Mouse (Mus musculus) megakaryocyte, embryonic 14.5 days (primary cell): ENCODE measurements at regions not wholly inside any gene's neighbourhood (a gene's known extent, or its start where the extent isn't known, plus 50 kb on each side); places are given as distances from the start of the nearest gene placed in this dataset.

Experiments used
- H3K27me3 ChIP-seq: replicated peaks from 2 replicates; pipeline ENCODE3; 2012; ENCODE audit warnings: inconsistent platforms
- H3K36me3 ChIP-seq: replicated peaks from 2 replicates; pipeline ENCODE3; 2012; ENCODE audit warnings: low read length, inconsistent platforms, mixed read lengths
- H3K4me1 ChIP-seq: 2 replicates; pipeline ENCODE4 v1.6.1; 2012; ENCODE audit warnings: inconsistent platforms
- H3K4me3 ChIP-seq: replicated peaks from 2 replicates; pipeline ENCODE3; 2012; ENCODE audit warnings: moderate library complexity, mild to moderate bottlenecking, inconsistent platforms
- H3K9me3 ChIP-seq: 2 replicates; pipeline ENCODE4 v1.6.1; 2012; ENCODE audit warnings: inconsistent platforms
- FLI1 ChIP-seq: IDR thresholded peaks from 2 replicates; pipeline ENCODE4 v1.6.1; 2012; ENCODE audit warnings: low read length, inconsistent platforms, mixed read lengths
- GATA1 ChIP-seq: IDR thresholded peaks from 3 replicates; pipeline ENCODE4 v1.6.1; 2012; ENCODE audit warnings: mixed read lengths, low read length, inconsistent platforms, borderline replicate concordance

GRCm38 (mm10) chr17:72782775-72783174 is 53.5 kb upstream of the Ypel5 start:
- H3K27me3 ChIP-seq, result peaks cover 13% of the 10 kb centered on the region
- H3K4me3 ChIP-seq, result no peak overlapping the region
- H3K4me1 ChIP-seq, result peaks cover 3% of the 10 kb centered on the region; the same call in 1 of the 2 replicates
- no peaks in the 10 kb centered on the region for H3K36me3 ChIP-seq
- TF ChIP-seq FLI1, result no peak
- H3K9me3 ChIP-seq, result no peaks in the 10 kb centered on the region

DNA sequence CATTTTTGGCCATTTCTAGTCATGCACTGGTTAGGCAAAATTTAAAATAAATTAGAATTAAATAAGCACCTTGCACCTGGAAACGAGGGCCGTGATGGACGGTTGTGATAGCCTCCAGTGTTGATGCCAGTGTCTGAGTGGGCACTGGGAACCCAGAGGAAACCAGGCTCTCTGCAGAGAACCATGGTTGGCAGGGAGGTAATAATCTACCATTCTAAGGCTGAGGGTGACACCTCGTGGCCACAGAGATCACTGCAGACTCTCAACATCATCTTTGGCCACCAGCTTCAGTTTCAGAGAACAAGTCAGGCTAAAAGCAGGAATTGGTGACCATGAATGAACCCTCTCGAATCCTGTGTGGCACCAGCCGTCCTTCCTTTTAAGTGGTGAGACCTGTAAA is 54.5 kb upstream of the Ypel5 start:
- H3K27me3 ChIP-seq, result peaks cover 11% of the 10 kb centered on the region
- no peaks in the 10 kb centered on the region for H3K4me1 ChIP-seq
- TF ChIP-seq GATA1, result no peak
- no peak for TF ChIP-seq FLI1

DNA sequence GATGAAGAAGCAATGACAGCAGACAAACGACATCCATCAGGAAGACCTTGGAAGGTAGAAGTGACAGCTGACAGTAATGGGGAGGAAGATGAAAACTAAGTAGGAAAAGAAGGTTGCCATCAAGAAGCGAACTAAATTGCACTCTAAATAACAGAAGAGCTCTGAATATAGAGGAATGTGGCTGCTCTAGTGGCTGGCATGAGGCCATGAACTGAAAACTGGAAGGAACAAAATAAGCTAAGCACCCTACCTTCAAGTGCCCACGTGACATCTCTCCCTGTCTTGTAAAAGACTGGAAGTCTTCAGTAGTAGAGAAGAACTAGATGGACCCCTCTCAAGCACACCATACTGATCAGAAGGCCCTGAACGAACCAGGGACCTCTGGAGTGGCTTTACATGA is 68.0 kb upstream of the Ypel5 start:
- no peak for TF ChIP-seq GATA1
- no peak for TF ChIP-seq FLI1
- no peak overlapping the region for H3K4me3 ChIP-seq

More for the DNA sequence above, 54.5 kb upstream of the Ypel5 start:
- no peak overlapping the region for H3K4me3 ChIP-seq
- no peaks in the 10 kb centered on the region for H3K36me3 ChIP-seq
- H3K9me3 ChIP-seq, result no peaks in the 10 kb centered on the region

DNA sequence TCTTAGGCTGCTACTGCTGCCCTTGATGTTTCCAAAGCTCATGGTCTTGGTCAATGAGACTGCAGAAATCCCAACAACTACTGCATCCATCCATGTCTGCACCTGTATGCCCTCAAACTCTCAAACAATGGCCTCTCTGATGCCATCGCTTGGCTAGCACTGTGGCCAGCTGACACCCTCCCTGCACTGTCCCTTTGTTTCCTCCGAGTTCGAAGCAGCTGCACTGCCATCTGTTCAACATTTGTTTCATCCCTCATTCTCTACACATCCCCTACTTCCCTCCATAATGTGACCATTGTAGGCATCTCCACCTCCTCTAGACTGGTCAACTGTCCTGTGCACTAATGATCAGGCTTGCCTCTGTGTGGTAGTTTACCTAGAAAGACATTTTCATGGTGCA is 75.3 kb upstream of the Ypel5 start:
- Histone ChIP-seq H3K27me3 (no peaks in the 10 kb centered on the region), H3K36me3 (no peaks in the 10 kb centered on the region), H3K4me3 (no peak overlapping the region), H3K9me3 (no peaks in the 10 kb centered on the region), H3K4me1 (no peaks in the 10 kb centered on the region)
- TF ChIP-seq FLI1, result no peak
- no peak for TF ChIP-seq GATA1

More for the DNA sequence above, 68.0 kb upstream of the Ypel5 start:
- no peaks in the 10 kb centered on the region for H3K27me3 ChIP-seq
- H3K9me3 ChIP-seq, result 0 out of 2 replicates have a peak, but pooled peaks cover 4% of the 10 kb centered on the region
- H3K36me3 ChIP-seq, result no peaks in the 10 kb centered on the region
- no peaks in the 10 kb centered on the region for H3K4me1 ChIP-seq

DNA sequence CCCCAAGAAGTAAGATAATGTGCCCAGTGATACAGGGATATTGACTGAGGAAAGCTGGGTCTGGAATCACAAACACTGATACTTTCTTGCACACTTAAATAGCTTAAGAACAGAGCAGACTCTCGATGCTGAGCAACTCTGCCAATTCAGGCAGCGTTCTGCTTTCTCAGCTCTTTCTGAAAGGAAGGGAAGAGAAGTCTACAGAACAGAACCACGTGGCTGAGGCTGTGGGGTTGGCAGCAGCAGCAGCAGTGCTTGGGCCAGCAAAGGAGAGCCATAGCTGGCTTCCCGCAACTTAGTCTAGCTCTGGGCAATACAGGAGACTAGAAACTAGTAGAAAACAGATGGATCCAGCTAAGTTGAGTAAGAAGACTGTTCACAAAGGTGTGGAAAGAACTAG is 89.8 kb upstream of the Ypel5 start:
- TF ChIP-seq FLI1 (no peak), GATA1 (no peak)
- H3K9me3 ChIP-seq, result no peaks in the 10 kb centered on the region
- H3K36me3 ChIP-seq, result no peaks in the 10 kb centered on the region
- H3K4me1 ChIP-seq, result no peaks in the 10 kb centered on the region
- H3K27me3 ChIP-seq, result no peaks in the 10 kb centered on the region
- H3K4me3 ChIP-seq, result no peak overlapping the region

DNA sequence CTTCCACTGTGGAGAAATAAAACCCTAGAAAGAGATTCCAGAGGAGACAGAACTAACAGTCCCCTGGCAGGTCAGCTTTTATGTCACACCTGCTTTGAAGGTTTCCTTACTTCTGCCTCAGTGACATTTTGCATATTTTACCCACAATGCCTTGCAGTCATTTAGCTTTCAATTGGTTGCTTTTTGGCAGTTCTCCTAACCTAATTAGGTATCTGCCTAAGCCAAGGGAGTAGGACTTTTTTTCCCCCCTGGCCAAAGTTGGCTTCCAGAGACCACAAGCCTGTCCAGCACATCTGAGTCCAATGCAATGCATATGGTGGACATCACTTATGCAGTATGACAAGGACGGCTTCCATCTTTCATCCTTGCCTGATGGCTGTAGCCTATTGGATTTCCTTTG is 103.2 kb upstream of the Ypel5 start:
- Histone ChIP-seq H3K27me3 (no peaks in the 10 kb centered on the region), H3K36me3 (no peaks in the 10 kb centered on the region), H3K4me1 (no peaks in the 10 kb centered on the region), H3K4me3 (no peak overlapping the region), H3K9me3 (no peaks in the 10 kb centered on the region)
- no peak for TF ChIP-seq FLI1
- TF ChIP-seq GATA1, result no peak

- H3K4me3 ChIP-seq, result no peak overlapping the region
- TF ChIP-seq FLI1 (no peak), GATA1 (no peak)
- no peaks in the 10 kb centered on the region for H3K9me3 ChIP-seq
- no peaks in the 10 kb centered on the region for H3K27me3 ChIP-seq
- no peaks in the 10 kb centered on the region for H3K36me3 ChIP-seq
- no peaks in the 10 kb centered on the region for H3K4me1 ChIP-seq
Measured at GRCm38 (mm10) chr17:72731691-72732090, 104.6 kb upstream of the Ypel5 start.

- TF ChIP-seq FLI1, result no peak
- no peak for TF ChIP-seq GATA1
- Histone ChIP-seq H3K36me3 (no peaks in the 10 kb centered on the region), H3K4me3 (no peak overlapping the region), H3K27me3 (no peaks in the 10 kb centered on the region), H3K9me3 (no peaks in the 10 kb centered on the region), H3K4me1 (no peaks in the 10 kb centered on the region)
Measured at GRCm38 (mm10) chr17:72731175-72731574, 105.1 kb upstream of the Ypel5 start.

DNA sequence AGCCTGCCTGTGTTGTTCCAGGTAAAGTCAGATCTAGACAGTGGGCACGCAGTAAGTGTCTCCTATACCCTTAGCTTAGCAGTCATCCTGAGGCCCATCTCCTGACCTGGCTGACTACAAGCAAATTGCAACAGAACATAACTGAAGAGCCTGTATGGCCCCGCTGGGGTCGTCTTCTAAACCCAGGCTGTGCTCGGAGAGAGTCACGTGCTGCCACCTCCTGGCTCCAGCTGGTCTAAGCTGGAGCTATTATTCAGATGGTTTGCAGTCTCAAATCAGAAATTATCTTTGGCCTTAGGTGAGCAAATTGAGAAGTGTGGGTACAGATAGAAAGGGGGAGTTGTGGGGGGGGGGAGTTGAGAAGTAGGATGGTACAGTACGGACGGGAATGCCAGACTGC is 115.5 kb upstream of the Ypel5 start:
- H3K9me3 ChIP-seq, result no peaks in the 10 kb centered on the region
- H3K4me3 ChIP-seq, result no peak overlapping the region
- TF ChIP-seq FLI1 (no peak), GATA1 (no peak)
- H3K4me1 ChIP-seq, result no peaks in the 10 kb centered on the region
- H3K27me3 ChIP-seq, result no peaks in the 10 kb centered on the region
- H3K36me3 ChIP-seq, result no peaks in the 10 kb centered on the region

- TF ChIP-seq GATA1, result no peak
Measured at GRCm38 (mm10) chr17:72719618-72720017, 115.2 kb upstream of the Alk start.

DNA sequence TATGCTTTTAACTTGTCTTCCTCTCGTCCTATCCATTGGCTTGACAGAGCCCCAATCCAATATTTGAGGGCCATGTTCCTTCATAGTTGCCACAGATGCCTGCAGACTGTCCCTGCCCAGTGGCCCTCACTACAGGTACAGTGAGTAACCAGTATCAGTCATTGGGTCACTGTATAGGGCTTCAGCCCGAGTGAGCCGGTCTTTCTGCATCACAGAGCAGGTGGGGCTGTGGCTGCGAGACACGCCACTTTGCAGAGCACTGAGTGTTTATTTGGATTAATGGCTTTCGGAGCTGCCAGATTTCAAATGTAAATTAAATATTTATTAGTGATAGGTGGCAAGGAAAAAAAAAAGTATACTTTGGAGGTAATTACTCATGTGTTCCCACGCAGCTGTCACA is 87.2 kb upstream of the Alk start:
- TF ChIP-seq GATA1 (no peak), FLI1 (no peak)

More at GRCm38 (mm10) chr17:72719618-72720017, 115.2 kb upstream of the Alk start:
- no peaks in the 10 kb centered on the region for H3K36me3 ChIP-seq
- H3K4me3 ChIP-seq, result no peak overlapping the region
- H3K9me3 ChIP-seq, result no peaks in the 10 kb centered on the region
- H3K4me1 ChIP-seq, result no peaks in the 10 kb centered on the region
- H3K27me3 ChIP-seq, result no peaks in the 10 kb centered on the region

More for the DNA sequence above, 87.2 kb upstream of the Alk start:
- H3K27me3 ChIP-seq, result no peaks in the 10 kb centered on the region
- H3K36me3 ChIP-seq, result no peaks in the 10 kb centered on the region
- no peaks in the 10 kb centered on the region for H3K4me1 ChIP-seq
- H3K4me3 ChIP-seq, result no peak overlapping the region
- H3K9me3 ChIP-seq, result 0 out of 2 replicates have a peak, but pooled peaks cover 3% of the 10 kb centered on the region
